Mouse (Mus musculus) cerebellum, adult 11 months (tissue): ENCODE results near the gene Iqsec1.

Experiments used
- DNase-seq: peaks from one replicate; pipeline ENCODE4 v3.0.0; 2022

Gene Iqsec1

GRCm38 (mm10) chr6:90810576-90810975 lies 177.9 kb downstream of the Iqsec1 start:
- DNase-seq: no peak

GRCm38 (mm10) chr6:90809960-90810362 lies 178.5 kb downstream of the Iqsec1 start:
- peak; percentile 95 for DNase-seq

- DNase-seq: peak; percentile 74
These were observed 179.2 kb downstream of the Iqsec1 start for GRCm38 (mm10) chr6:90809077-90809840.

DNA sequence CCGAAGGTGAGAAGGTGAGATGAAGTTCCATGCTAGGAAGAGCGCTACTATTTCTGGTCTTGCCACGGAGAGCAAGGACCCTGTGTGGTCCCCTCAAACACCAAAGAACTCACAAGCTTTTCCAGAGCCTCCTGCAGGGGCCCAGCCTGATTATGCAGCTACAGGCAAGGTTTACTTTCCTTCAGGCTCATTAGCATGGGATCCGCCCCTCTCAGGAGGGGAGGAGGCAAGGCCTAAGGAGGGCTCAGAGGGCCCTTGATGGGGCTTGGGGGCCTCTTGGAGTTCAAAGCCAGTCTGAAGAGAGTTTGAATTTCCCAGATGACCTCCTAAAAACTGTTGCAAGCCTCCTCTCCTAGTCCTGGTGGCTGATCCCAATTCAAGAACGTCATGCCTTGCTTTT lies 179.9 kb downstream of the Iqsec1 start:
- DNase-seq: peak; percentile 37

DNA sequence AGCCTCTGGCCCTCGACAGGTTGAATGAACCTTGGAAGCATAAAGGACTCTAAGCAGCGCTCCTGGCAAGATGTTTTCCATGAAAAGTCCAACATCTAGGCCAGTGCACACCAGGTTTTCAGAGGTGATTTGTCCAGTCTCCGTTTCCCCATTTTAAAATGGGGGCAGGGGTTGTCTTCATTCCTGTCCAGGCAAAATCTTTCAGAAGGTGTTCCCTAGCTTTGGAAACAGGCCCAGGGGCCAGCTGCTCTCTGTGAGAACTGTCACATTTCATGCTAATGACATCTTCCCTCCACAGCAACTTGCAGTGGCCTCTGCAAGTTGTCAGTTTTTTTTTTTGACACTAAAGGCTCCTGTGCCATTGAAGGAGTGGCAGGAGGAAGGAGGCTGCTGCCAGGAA lies 180.4 kb downstream of the Iqsec1 start:
- peak; percentile 42 for DNase-seq

GRCm38 (mm10) chr6:90807581-90807980 lies 180.9 kb downstream of the Iqsec1 start:
- no peak for DNase-seq

DNA sequence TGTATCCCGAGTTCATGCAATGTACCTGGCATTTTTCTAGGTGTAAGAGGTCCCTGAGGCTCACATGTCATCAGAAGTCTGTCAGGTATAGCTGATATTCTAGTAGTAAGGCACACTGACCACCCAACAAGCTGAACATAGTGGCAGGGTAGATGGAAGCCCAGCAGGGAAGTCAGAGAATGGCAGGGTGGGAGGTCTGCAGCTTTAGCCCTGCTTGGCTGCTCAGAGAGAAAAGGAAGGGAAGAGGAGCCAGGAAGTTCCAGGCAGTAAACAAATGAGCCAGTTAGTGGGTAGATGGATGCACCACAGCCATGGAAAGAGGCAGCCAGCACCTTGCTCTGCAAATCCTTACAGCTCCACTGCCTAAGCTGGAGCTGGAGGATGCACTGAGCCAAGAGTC lies 181.7 kb downstream of the Iqsec1 start:
- no peak for DNase-seq

GRCm38 (mm10) chr6:90805101-90805500 lies 183.4 kb downstream of the Iqsec1 start:
- DNase-seq: no peak

DNA sequence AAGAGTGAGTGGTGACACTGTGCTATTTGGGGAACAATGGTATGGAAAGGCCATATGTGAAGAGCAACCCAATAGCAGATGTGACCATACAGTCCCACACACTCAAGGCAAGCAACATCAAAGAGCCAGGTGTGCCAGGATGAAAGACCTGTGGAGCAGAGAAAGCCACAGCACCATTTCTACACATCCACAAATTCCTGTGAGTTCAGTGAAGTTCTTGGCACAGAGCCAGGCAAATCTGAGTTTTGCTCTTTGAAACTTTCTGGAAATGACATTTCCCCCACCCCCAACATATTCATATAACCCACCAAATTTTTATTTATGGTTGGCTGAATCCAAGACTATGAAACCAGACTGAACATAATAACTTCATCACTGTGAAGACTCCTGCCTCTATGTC lies 183.8 kb downstream of the Iqsec1 start:
- no peak for DNase-seq

DNA sequence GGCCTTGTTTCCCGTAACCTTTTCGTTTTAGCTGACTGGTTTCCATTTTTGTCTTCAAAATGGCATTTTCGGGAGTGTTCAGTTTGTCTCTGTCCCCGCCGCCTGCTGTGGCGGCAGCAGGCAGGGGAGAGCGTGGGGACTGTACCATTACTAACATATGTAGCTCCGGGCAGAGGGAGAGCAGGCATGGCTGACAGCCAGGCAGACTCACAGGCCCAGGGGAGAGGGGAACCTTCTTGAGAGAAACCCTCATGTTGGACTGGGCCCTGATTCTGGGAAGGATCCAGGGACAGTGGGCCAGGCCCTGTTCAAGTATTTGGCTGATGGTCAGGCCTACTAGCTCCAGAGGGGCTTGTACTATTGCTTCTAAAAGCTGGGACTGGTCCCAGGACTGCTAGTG lies 185.9 kb downstream of the Iqsec1 start:
- DNase-seq: peak; percentile 86

DNA sequence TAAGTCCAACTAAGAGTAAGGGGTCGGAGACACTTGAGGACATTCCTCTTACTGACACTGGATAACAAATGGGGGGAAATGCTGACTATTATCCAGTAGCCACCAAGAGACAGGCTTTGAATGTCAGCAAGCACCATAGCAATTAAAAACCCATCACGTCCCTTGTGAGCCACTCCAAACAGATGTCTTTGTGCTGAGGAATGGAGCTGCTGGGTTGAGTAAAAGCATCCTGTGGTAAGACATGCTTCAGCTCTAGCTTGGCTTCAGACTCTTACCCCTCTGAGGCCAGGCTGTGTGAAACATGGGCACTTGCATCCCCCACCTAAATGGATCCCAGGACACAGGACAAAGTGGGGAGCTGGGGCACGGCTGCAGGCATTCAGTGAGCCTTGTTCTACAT lies 186.4 kb downstream of the Iqsec1 start:
- no peak for DNase-seq

DNA sequence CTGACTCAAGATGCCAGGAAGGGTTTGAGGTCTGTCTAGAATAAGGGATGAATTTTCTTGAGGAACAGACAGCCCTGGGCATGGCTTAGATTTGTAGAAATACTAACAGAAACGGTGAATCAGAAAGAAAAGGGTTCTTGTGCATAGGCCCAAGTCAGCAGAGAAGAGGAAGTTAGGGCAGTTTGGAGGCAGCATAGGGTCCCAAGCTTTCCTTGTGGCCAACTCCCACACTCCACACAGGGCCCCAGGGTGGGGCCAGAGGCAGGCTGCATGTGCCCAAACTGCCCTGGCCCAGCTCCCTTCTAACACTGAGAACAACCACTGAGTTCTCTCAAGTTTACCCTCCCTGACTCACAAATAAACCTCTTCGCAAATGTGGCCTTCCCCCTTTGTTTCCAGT lies 187.7 kb downstream of the Iqsec1 start:
- DNase-seq: no peak

DNA sequence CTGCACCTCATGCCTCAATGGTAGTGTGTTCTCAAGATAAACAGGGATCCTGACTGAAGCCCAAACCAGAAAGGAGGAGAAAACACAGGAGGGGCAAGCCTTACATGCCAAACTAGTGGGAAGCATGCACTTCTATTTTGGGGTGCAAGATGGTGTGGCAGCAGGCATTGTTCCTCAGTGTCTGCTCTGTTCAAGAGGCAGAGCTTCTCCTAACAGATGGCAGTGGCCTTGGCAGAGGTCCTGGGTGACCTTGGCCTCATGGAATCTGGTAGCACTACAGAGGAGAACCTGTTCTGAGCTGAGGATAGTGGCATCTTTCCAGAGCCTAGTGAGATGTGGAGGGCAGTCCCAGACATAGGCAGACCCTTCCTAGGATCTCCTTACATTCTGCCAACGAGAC lies 189.4 kb downstream of the Iqsec1 start:
- DNase-seq: peak; percentile 96

DNA sequence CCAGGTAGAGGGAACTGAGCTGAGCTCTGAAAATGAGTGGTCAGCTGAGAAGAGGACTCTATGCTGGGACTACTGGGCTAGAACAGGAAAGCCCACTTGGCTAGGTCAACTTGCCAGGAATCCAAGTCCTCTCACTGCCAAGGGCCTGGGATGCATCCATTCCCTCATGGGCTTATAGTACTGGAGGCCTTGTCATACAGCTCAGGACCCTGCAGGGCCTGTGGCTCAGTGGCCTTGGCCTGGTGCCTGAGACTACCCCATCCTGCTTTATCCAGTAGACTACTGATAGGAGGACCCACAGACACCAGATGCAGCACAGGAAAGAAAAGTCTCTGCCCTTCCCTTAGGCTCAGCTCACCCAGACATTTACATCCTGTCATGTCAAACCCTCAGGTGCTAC lies 190.3 kb downstream of the Iqsec1 start:
- DNase-seq: no peak

DNA sequence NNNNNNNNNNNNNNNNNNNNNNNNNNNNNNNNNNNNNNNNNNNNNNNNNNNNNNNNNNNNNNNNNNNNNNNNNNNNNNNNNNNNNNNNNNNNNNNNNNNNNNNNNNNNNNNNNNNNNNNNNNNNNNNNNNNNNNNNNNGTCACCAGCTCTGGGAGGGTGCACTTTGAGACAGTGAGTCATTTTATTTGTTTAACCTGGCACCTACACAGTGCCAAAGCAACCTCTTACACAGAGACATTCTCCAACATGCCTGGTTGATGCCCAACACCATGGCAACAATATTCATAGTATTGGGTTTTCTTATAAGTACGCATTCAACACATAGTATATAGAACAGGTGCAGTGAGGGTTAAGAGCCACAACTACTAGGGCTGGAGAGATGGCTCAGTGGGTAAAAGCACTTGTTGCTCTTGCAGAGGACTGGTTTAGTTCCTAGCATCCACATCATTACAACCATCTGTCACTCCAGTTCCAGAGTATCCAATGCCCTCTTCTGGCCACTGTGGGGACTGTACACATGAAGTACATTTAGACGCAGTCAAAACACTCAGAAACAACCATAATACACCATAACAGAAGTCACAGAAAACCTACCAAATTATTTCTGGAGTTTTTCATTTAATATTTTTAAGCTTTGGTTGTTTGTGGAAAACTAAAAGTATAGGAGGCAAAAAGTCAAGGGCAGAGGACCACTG lies 191.4 kb downstream of the Iqsec1 start:
- no peak for DNase-seq

DNA sequence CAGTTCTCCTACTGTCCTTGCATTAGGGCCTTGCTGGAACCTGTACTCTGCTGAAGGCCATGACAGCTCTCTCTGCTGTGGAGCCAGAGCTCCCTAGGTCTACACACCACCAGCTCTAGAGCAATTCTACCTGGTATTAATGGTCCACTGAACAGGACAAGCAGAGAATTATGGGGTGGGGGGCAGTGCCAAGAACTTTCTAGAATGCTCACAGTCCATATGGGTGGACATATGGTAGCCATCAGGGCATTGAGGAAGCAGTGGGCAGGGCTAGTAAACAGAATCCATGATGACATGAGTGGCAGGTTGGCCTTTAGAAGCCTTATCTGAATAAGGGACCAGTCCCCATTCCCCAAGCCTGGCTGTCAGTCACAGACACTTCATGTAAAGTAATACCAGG lies 197.6 kb downstream of the Iqsec1 start:
- no peak for DNase-seq

GRCm38 (mm10) chr6:90789520-90789919 lies 199.0 kb downstream of the Iqsec1 start:
- DNase-seq: no peak

GRCm38 (mm10) chr6:90787587-90787986 lies 200.9 kb downstream of the Iqsec1 start:
- no peak for DNase-seq

GRCm38 (mm10) chr6:90787036-90787435 lies 201.4 kb downstream of the Iqsec1 start:
- no peak for DNase-seq

- no peak for DNase-seq
These were observed 201.9 kb downstream of the Iqsec1 start for GRCm38 (mm10) chr6:90786589-90786988.

GRCm38 (mm10) chr6:90783945-90784344 lies 204.5 kb downstream of the Iqsec1 start:
- DNase-seq: no peak

GRCm38 (mm10) chr6:90783176-90783575 lies 205.3 kb downstream of the Iqsec1 start:
- DNase-seq: no peak

- no peak for DNase-seq
These were observed 206.3 kb downstream of the Iqsec1 start for GRCm38 (mm10) chr6:90781921-90782770.

DNA sequence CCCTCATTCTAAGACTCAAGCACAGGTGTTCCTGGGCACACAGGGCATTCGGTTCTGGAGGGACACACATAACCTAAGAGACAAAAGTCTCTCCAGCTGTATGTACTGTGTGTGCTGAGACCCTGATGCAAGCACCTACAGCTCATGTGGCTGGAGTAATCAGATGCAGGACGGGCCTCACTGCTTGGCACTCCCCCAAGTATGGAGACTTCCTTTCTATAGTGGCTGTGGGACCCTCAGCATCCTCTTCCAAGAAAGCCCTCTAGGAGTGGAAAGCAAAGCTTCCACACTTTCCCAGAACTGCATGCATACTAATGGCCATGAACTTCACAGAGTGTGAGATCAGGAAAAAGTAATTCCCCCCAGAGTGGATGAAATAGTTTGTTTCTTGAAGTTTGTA lies 208.0 kb downstream of the Iqsec1 start:
- no peak for DNase-seq
